Mouse (Mus musculus) midbrain, postnatal 0 days (tissue): ENCODE measurements around the gene Ube2n. TPM values are rescaled to one million over a fixed set of nuclear protein-coding genes. Genes with fewer than 3 reads are reported as not detected.
A peak's percentile ranks its signal among the peaks of the same experiment; 100 is the strongest.
"Not testable (repeated sequence)": the region's sequence is repeated elsewhere in the genome, so short reads cannot be mapped to it uniquely, and the experiment has no call there.

Experiments
- ATAC-seq: fragments of 200-750 bp; cut with Nextera tagmentation; 2 replicates; pipeline ENCODE4 v1.8.0; 2017; ENCODE audit warnings: moderate number of reproducible peaks, mild to moderate bottlenecking, moderate TSS enrichment, moderate library complexity; ENCODE audit not compliant: low FRiP score
- DNase-seq: peaks from one replicate; pipeline ENCODE4 v3.0.0-alpha.2; 2015; ENCODE audit warnings: low spot score
- H3K27ac ChIP-seq: fragments of 300-500 bp; sonication (generic); 2 replicates; pipeline ENCODE4 v1.5.1; 2014; ENCODE audit warnings: low read depth, mild to moderate bottlenecking, low read length, mixed read lengths
- H3K27me3 ChIP-seq: fragments of 300-500 bp; sonication (generic); 2 replicates; pipeline ENCODE4 v1.6.1; 2014; ENCODE audit warnings: low read length, control low read depth, mixed read lengths; ENCODE audit not compliant: insufficient read depth
- H3K36me3 ChIP-seq: fragments of 300-500 bp; sonication (generic); 2 replicates; pipeline ENCODE4 v1.6.1; 2014; ENCODE audit warnings: low read length, control low read depth, mixed read lengths; ENCODE audit not compliant: insufficient read depth
- H3K4me1 ChIP-seq: fragments of 300-500 bp; sonication (generic); 2 replicates; pipeline ENCODE4 v1.6.1; 2014; ENCODE audit warnings: mild to moderate bottlenecking, control low read depth, antibody characterized with exemption, low read length, mixed read lengths; ENCODE audit not compliant: insufficient read depth
- H3K4me2 ChIP-seq: fragments of 300-500 bp; sonication (generic); 2 replicates; pipeline ENCODE4 v1.6.1; 2014; ENCODE audit warnings: low read depth, mild to moderate bottlenecking, low read length, mixed read lengths; ENCODE audit not compliant: poor library complexity, severe bottlenecking
- H3K4me3 ChIP-seq: fragments of 300-500 bp; sonication (generic); 2 replicates; pipeline ENCODE4 v1.5.1; 2014; ENCODE audit warnings: low read depth, mild to moderate bottlenecking, low read length, moderate library complexity
- H3K9ac ChIP-seq: fragments of 300-500 bp; sonication (generic); replicated peaks from 2 replicates; pipeline ENCODE4 v1.6.1; 2014; ENCODE audit warnings: mild to moderate bottlenecking, low read length, moderate library complexity, mixed read lengths; ENCODE audit not compliant: poor library complexity, severe bottlenecking
- H3K9me3 ChIP-seq: fragments of 300-500 bp; sonication (generic); 2 replicates; pipeline ENCODE4 v1.6.1; 2016; ENCODE audit warnings: low read length, control low read depth
- CTCF ChIP-seq: IDR thresholded peaks from 2 replicates; pipeline ENCODE4 v1.5.1; 2016; ENCODE audit warnings: antibody characterized with exemption, mild to moderate bottlenecking
- WGBS: fragments of 180-500 bp; shearing (Covaris S2); extraction: QIAGEN DNeasy Blood & Tissue Kit; methylation state at CpG from one replicate; pipeline ENCODE4 v1.1.7; 2014; 5-methylcytosine and 5-hydroxymethylcytosine counted together
- polyA plus RNA-seq: library from polyadenylated mRNA; unstranded; fragments of >200 nt; fragmentation: Nextera tagmentation; extraction: Ambion mirVana; gene quantifications from 2 replicates; pipeline ENCODE4 v1.2.1, GENCODE M21; 2015
- total RNA-seq: library from RNA; depleted of rRNA; stranded (reverse); fragments of >200 nt; gene quantifications from 2 replicates; pipeline ENCODE4 v1.2.3, GENCODE M21; 2014

Ube2n gene
- total and polyA plus RNA-seq, 2 experiments from 2014 or later: 230 to 322 TPM

- H3K27me3 ChIP-seq: no peaks in the 10 kb centered on the region
- TF ChIP-seq CTCF: no peak
- no peak overlapping the region for H3K9ac ChIP-seq
- WGBS: 80% methylated on average over 11 of the region's 11 CpGs
- H3K36me3 ChIP-seq: peaks cover 7% of the 10 kb centered on the region; the same call in 1 of the 2 replicates
- no peak overlapping the region for H3K4me2 ChIP-seq
- no peak overlapping the region for H3K27ac ChIP-seq
- H3K4me3 ChIP-seq: no peak overlapping the region
- no peak for ATAC-seq
- H3K9me3 ChIP-seq: no peaks in the 10 kb centered on the region
- DNase-seq: no peak
- H3K4me1 ChIP-seq: no peaks in the 10 kb centered on the region
These were observed 33.3 kb downstream of the Ube2n start for GRCm38 (mm10) chr10:95548154-95548826.

DNA sequence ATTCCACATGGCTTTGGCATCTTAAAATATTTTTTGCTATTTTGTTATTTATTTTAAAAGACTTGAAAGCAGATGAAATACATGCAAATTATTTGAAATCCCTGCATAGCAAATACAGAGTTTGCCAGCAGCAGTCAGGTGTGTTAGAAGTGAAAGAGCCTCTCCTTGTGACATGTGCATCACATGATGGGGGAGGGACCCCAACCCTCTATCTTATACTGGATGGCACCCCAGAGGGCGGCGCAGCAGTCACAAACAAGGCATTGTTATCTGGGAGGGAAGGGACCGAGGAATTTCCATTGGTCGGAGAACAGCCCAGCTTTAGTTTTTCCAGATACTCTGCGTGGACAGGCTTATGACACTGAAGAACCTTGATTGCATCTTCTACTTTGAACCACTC is 34.1 kb downstream of the Ube2n start:
- ATAC-seq, DNase-seq, H3K27ac ChIP-seq, H3K4me2 ChIP-seq, H3K9me3 ChIP-seq, H3K9ac ChIP-seq, H3K27me3 ChIP-seq, H3K36me3 ChIP-seq, H3K4me3 ChIP-seq, H3K4me1 ChIP-seq: not testable (repeated sequence)
- 76% methylated on average over 5 of the region's 5 CpGs for WGBS

DNA sequence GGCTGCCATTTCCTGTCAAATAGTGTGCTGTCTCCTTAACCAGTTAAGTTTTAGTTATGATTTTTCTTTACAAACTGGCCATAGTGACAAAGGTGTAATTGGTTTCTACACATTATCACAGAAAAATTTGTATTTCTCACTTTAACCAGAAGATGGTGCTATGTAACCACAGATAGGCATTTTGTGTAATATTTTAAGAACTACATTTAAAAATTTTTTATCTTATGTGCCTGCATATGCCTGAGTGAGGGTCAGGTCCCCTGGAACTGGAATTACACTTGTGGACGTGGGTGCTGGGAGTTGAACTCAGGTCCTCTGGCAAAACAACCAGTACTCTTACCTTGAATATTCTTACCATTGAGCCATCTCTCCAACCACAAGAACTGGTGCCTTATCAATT is 35.6 kb downstream of the Ube2n start:
- no peak overlapping the region for H3K9ac ChIP-seq
- H3K27me3 ChIP-seq: no peaks in the 10 kb centered on the region
- H3K4me2 ChIP-seq: no peak overlapping the region
- DNase-seq (peak; percentile 42), ATAC-seq (no peak)
- no peaks in the 10 kb centered on the region for H3K9me3 ChIP-seq
- H3K4me1 ChIP-seq: no peaks in the 10 kb centered on the region
- no peak overlapping the region for H3K27ac ChIP-seq
- peaks cover 3% of the 10 kb centered on the region; the same call in 1 of the 2 replicates for H3K36me3 ChIP-seq
- 38% methylated on average over 1 of the region's 1 CpGs for WGBS
- no peak overlapping the region for H3K4me3 ChIP-seq
- TF ChIP-seq CTCF: peak; percentile 81

DNA sequence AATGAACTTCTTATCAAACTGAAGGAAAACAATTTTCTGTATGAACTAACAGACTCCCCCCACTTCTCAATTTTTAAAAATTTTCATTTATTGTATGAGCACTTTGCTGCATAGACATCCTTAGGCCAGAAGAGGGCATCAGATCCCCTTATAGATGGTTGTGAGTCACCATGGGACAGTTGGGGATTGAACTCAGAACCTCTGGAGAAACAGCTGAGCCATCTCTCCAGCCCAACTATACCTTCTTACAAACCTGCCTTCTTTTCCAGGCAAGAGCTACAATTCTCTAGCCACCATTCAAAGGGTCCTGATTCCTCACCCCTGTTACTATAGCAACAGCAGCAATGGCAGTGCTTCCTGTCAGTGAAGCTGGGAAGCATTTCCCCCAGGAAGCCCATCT is 36.8 kb downstream of the Ube2n start:
- no peak for ATAC-seq
- peak; percentile 73 for TF ChIP-seq CTCF
- DNase-seq: peak; percentile 49

DNA sequence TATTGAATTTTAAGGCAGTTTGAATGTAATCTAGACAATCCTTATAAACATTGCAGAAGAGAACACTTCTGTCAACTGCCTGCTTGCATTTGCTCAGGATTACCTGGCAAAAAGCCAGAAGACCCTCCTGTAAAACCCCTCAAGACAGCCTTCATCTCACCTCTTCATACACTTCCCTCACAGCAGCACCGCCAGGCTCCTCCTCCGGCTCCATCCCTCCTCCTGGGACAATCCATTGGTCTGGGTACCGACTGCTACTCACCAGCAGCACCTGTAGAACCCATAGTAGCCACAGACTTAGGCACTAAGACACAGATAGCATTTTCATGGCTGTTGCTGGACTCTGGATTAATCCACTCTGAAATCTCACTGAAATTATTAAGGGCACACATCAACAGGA is 37.4 kb downstream of the Ube2n start:
- Histone ChIP-seq H3K36me3 (peaks cover 3% of the 10 kb centered on the region; the same call in 1 of the 2 replicates), H3K9me3 (no peaks in the 10 kb centered on the region), H3K27ac (no peak overlapping the region), H3K4me2 (no peak overlapping the region), H3K27me3 (no peaks in the 10 kb centered on the region), H3K9ac (no peak overlapping the region), H3K4me1 (no peaks in the 10 kb centered on the region), H3K4me3 (no peak overlapping the region)
- DNase-seq (no peak), ATAC-seq (no peak)
- 48% methylated on average over 3 of the region's 3 CpGs for WGBS
- TF ChIP-seq CTCF: no peak

More for the DNA sequence above, 36.8 kb downstream of the Ube2n start:
- no peak overlapping the region for H3K27ac ChIP-seq
- H3K36me3 ChIP-seq: peaks cover 3% of the 10 kb centered on the region; the same call in 1 of the 2 replicates
- H3K9ac ChIP-seq: no peak overlapping the region
- H3K4me3 ChIP-seq: no peak overlapping the region
- no peaks in the 10 kb centered on the region for H3K4me1 ChIP-seq
- H3K9me3 ChIP-seq: no peaks in the 10 kb centered on the region
- no peaks in the 10 kb centered on the region for H3K27me3 ChIP-seq
- H3K4me2 ChIP-seq: no peak overlapping the region

- Histone ChIP-seq H3K4me3 (no peak overlapping the region), H3K36me3 (no peaks in the 10 kb centered on the region), H3K27ac (no peak overlapping the region), H3K27me3 (no peaks in the 10 kb centered on the region), H3K9me3 (no peaks in the 10 kb centered on the region), H3K9ac (no peak overlapping the region), H3K4me1 (peaks cover 2% of the 10 kb centered on the region; the same call in 1 of the 2 replicates), H3K4me2 (no peak overlapping the region)
- no peak for TF ChIP-seq CTCF
- no peak for DNase-seq
- WGBS: 88% methylated on average over 11 of the region's 11 CpGs
- ATAC-seq: no peak
These were observed 40.9 kb downstream of the Ube2n start for GRCm38 (mm10) chr10:95555866-95556265.
